Mouse (Mus musculus) intestine, embryonic 16.5 days (tissue): Measurements from ENCODE around the gene Dnmbp. TPM values are rescaled to one million over a fixed set of nuclear protein-coding genes. Genes with fewer than 3 reads are reported as not detected.

Source experiments
- ATAC-seq: fragments of 200-750 bp; cut with Nextera tagmentation; 2 replicates; pipeline ENCODE4 v1.8.0; 2017; ENCODE audit warnings: moderate TSS enrichment, moderate library complexity
- H3K27ac ChIP-seq: fragments of 300-500 bp; sonication (generic); 2 replicates; pipeline ENCODE4 v1.5.1; 2014; ENCODE audit warnings: mild to moderate bottlenecking, low read length
- H3K27me3 ChIP-seq: fragments of 300-500 bp; sonication (generic); replicated peaks from 2 replicates; pipeline ENCODE4 v1.6.1; 2014; ENCODE audit warnings: low read length, control low read depth, mixed read lengths; ENCODE audit not compliant: control insufficient read depth, insufficient read depth
- H3K36me3 ChIP-seq: fragments of 300-500 bp; sonication (generic); 2 replicates; pipeline ENCODE4 v1.6.1; 2014; ENCODE audit warnings: low read length, control low read depth; ENCODE audit not compliant: control insufficient read depth, insufficient read depth
- H3K4me1 ChIP-seq: fragments of 300-500 bp; sonication (generic); 2 replicates; pipeline ENCODE4 v1.6.1; 2014; ENCODE audit warnings: low read length, control low read depth, mixed read lengths; ENCODE audit not compliant: control insufficient read depth, insufficient read depth
- H3K4me2 ChIP-seq: fragments of 300-500 bp; sonication (generic); 2 replicates; pipeline ENCODE4 v1.6.1; 2014; ENCODE audit warnings: low read depth, low read length, control low read depth
- H3K4me3 ChIP-seq: fragments of 300-500 bp; sonication (generic); 2 replicates; pipeline ENCODE4 v1.5.1; 2014; ENCODE audit warnings: mild to moderate bottlenecking, low read length
- H3K9ac ChIP-seq: fragments of 300-500 bp; sonication (generic); 2 replicates; pipeline ENCODE4 v1.6.1; 2014; ENCODE audit warnings: low read depth, low read length
- H3K9me3 ChIP-seq: fragments of 300-500 bp; sonication (generic); 2 replicates; pipeline ENCODE4 v1.6.1; 2016; ENCODE audit warnings: low read length, control low read depth; ENCODE audit not compliant: control insufficient read depth
- WGBS: fragments of 180-500 bp; shearing (Covaris S2); extraction: QIAGEN DNeasy Blood & Tissue Kit; methylation state at CpG from one replicate; pipeline ENCODE4 v1.1.7; 2014; 5-methylcytosine and 5-hydroxymethylcytosine counted together
- polyA plus RNA-seq: library from polyadenylated mRNA; unstranded; fragments of >200 nt; fragmentation: Nextera tagmentation; extraction: Ambion mirVana; gene quantifications from 2 replicates; pipeline ENCODE4 v1.2.1, GENCODE M21; 2015

Gene Dnmbp
- polyA plus RNA-seq, 1 experiment from 2014 or later: 34.3 TPM

DNA sequence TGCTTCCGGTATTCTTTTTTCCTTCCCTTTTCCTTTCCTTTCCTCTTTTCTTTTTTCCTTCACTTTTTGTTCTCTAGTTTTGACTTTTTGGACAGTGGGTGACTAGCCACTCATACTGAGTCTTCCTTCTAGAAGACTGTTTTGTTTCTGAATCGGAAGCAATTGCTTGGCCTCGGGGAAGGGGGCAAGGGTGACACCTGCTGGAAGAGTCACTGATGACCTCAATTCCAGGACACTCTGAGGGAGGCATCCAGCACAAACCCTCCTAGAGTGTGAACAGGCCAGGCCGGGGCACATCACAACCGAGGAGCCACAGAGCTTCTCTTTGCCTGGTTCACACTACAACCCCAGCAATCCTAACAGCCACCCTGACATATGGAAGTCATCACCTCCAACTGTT is 34.0 kb downstream of the Dnmbp start:
- Histone ChIP-seq H3K4me2 (no peak overlapping the region), H3K36me3 (no peaks in the 10 kb centered on the region), H3K27me3 (no peaks in the 10 kb centered on the region), H3K4me1 (no peaks in the 10 kb centered on the region), H3K9ac (no peak overlapping the region), H3K4me3 (no peak overlapping the region), H3K9me3 (no peaks in the 10 kb centered on the region), H3K27ac (no peak overlapping the region)
- 45% methylated on average over 5 of the region's 5 CpGs for WGBS
- 0 out of 2 replicates have a peak, but pooled peaks have one; percentile 29 for ATAC-seq

DNA sequence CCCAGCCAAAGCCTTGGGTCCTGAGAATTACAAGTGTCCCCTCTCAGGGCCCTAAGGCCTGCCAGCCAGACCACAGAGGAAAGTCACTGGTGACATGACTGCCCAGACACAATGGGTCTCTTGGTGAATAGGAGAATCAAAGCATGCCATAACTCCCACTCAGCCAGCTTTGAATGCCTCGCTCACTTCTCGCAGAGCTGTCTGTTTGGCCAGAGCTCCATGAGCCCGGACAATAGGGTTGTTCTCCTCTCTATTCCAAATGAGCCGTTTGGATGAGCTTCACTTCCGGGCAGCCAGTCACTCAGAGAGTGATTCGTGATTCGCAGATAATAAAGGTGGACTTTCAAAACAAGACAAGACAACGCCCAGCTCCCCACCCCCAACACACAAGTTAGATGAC is 34.9 kb downstream of the Dnmbp start:
- WGBS: 76% methylated on average over 8 of the region's 8 CpGs
- no peaks in the 10 kb centered on the region for H3K9me3 ChIP-seq
- H3K4me2 ChIP-seq: no peak overlapping the region
- H3K27ac ChIP-seq: no peak overlapping the region
- no peak for ATAC-seq
- no peaks in the 10 kb centered on the region for H3K27me3 ChIP-seq
- H3K36me3 ChIP-seq: no peaks in the 10 kb centered on the region
- no peak overlapping the region for H3K9ac ChIP-seq
- H3K4me1 ChIP-seq: no peaks in the 10 kb centered on the region
- no peak overlapping the region for H3K4me3 ChIP-seq

DNA sequence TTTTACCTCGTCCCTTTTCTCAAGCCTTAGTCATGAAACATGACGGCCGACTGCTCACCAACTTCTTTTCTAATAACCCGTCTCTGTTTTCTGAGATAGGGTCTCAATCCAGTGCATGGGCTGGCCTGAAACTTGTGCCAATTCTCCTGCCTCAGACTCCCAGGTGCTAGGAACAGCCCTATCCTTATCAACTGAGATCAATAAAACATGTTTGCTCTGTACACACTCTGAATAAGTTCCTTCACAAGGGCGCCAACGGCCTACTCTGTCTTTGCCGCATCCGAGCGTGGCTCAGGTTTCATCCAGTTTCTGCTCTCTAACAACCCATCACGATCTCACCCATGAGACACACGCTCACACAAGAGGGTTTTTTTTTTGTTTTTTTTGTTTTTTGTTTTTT is 35.7 kb downstream of the Dnmbp start:
- no peaks in the 10 kb centered on the region for H3K27me3 ChIP-seq
- no peaks in the 10 kb centered on the region for H3K4me1 ChIP-seq
- no peak overlapping the region for H3K9ac ChIP-seq
- 61% methylated on average over 11 of the region's 11 CpGs for WGBS
- no peak overlapping the region for H3K4me3 ChIP-seq
- no peaks in the 10 kb centered on the region for H3K36me3 ChIP-seq
- H3K27ac ChIP-seq: no peak overlapping the region
- H3K4me2 ChIP-seq: no peak overlapping the region
- H3K9me3 ChIP-seq: no peaks in the 10 kb centered on the region
- ATAC-seq: peak; percentile 69

DNA sequence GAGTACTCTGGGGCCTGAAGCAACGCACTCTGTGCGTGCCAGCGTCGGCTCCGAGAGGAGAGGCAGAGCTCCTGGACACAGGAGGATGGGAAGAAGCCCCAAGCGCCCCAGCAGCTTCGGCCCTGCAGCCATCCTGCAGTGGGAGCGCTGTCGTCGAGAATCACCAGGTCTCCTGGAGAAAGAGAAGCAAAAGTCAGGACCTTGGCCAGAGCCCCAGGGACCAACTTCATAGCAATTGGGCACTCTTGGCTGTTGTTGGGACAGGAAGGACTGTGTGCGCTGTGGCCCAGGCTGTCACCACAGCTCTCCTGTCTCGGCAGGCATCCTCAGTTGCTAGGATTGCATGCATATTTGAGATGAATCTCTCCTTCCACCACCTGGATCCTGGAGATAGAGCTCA is 37.1 kb downstream of the Dnmbp start:
- no peak overlapping the region for H3K4me2 ChIP-seq
- 59% methylated on average over 12 of the region's 12 CpGs for WGBS
- no peak overlapping the region for H3K9ac ChIP-seq
- no peak overlapping the region for H3K4me3 ChIP-seq
- H3K27me3 ChIP-seq: no peaks in the 10 kb centered on the region
- no peaks in the 10 kb centered on the region for H3K36me3 ChIP-seq
- 0 out of 2 replicates have a peak, but pooled peaks cover 1% of the 10 kb centered on the region for H3K4me1 ChIP-seq
- no peaks in the 10 kb centered on the region for H3K9me3 ChIP-seq
- ATAC-seq: no peak
- no peak overlapping the region for H3K27ac ChIP-seq

DNA sequence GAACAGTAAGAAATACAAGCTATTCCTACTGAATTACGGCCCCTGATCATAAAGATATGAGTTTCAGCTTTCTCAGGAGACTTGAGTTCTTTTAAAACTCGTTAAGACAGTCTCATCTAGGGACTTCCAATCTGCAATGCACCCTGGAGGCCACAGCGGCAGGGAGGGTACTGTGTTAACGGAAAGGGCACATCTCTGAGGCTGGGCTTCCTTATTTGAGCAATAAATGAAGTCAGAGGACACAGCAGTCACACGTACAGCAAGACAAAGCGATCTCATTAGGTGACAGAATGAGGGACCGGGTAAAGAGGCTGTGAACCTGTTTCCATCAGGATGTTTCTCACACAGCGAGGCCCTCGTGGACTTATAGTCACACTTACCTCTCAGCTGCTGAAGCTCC is 39.3 kb downstream of the Dnmbp start:
- no peaks in the 10 kb centered on the region for H3K27me3 ChIP-seq
- H3K4me2 ChIP-seq: no peak overlapping the region
- H3K27ac ChIP-seq: 0 out of 2 replicates have a peak overlapping the region, but pooled peaks have one; percentile 3
- ATAC-seq: peak; percentile 78
- 0 out of 2 replicates have a peak, but pooled peaks cover 2% of the 10 kb centered on the region for H3K4me1 ChIP-seq
- no peak overlapping the region for H3K4me3 ChIP-seq
- H3K9ac ChIP-seq: no peak overlapping the region
- no peaks in the 10 kb centered on the region for H3K36me3 ChIP-seq
- 68% methylated on average over 9 of the region's 9 CpGs for WGBS
- no peaks in the 10 kb centered on the region for H3K9me3 ChIP-seq

DNA sequence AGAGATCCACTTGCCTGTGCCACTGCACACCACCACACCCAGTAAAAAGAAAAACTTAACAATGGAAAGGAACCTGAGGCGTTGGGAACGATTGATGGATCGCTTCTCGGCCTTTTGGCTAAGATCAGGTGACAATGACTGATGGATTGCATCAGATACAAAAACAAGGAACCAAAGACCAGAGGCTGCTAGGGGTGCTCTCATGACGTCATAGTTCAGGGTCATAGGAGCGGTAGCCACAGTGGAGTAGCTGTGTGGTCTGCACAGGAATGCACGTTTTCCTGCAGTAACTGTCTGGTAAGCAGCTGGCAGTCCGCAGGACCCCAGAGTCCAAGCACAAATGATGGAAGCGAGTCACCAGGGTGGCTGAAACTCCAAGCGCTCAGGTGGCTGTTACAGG is 41.4 kb downstream of the Dnmbp start:
- no peaks in the 10 kb centered on the region for H3K9me3 ChIP-seq
- H3K4me3 ChIP-seq: no peak overlapping the region
- no peak overlapping the region for H3K27ac ChIP-seq
- no peaks in the 10 kb centered on the region for H3K27me3 ChIP-seq
- H3K4me1 ChIP-seq: 0 out of 2 replicates have a peak, but pooled peaks cover 4% of the 10 kb centered on the region
- H3K4me2 ChIP-seq: no peak overlapping the region
- no peak overlapping the region for H3K9ac ChIP-seq
- no peaks in the 10 kb centered on the region for H3K36me3 ChIP-seq
- no peak for ATAC-seq
- WGBS: 54% methylated on average over 10 of the region's 10 CpGs

DNA sequence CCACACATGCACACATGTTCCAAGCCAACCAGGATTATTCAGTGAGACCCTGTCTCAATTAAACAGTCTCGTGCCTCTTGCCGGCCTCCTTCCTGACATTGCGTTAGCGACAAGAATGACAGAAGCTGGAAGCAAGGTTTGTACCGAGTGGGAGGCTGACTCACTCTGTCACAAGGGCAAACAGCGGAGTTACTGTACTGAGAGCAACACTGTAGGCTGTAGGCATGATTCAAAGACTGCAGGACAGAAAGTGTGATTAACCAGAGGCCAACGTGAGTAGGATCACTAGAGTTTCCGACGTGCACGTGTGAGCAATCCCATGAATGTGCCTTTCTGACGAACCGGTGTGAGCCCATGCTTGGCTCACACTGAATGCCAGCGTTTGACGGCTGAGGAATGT is 43.5 kb downstream of the Dnmbp start:
- ATAC-seq: no peak
- WGBS: 89% methylated on average over 14 of the region's 14 CpGs
- Histone ChIP-seq H3K9me3 (no peaks in the 10 kb centered on the region), H3K4me2 (no peak overlapping the region), H3K9ac (no peak overlapping the region), H3K4me1 (peaks cover 8% of the 10 kb centered on the region; the same call in 1 of the 2 replicates), H3K4me3 (no peak overlapping the region), H3K27me3 (no peaks in the 10 kb centered on the region), H3K27ac (no peak overlapping the region), H3K36me3 (no peaks in the 10 kb centered on the region)

DNA sequence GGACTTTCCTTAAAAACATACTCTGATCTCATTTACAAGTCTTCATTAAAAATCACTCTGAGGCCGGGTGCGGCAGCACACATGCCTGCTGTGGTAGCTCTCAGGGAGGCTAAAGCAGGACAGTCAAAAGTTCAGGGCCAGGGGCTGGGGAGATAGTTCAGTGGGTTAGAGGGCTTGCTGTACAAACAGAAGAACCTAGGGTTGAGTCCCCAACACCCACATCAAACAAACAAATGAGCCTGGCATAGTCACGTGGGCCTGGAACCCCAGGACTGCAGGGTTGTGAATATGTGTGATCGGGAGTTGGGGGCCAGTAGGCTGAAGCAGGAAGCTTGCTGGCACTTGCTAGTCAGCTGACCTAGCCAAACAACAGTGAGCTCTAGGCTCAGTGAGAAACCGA is 44.0 kb downstream of the Dnmbp start:
- no peaks in the 10 kb centered on the region for H3K27me3 ChIP-seq
- no peak overlapping the region for H3K4me2 ChIP-seq
- H3K9me3 ChIP-seq: no peaks in the 10 kb centered on the region
- H3K4me1 ChIP-seq: peaks cover 8% of the 10 kb centered on the region; the same call in 1 of the 2 replicates
- no peaks in the 10 kb centered on the region for H3K36me3 ChIP-seq
- no peak for ATAC-seq
- no peak overlapping the region for H3K4me3 ChIP-seq
- H3K27ac ChIP-seq: no peak overlapping the region
- no peak overlapping the region for H3K9ac ChIP-seq
- WGBS: 86% methylated on average over 5 of the region's 5 CpGs

DNA sequence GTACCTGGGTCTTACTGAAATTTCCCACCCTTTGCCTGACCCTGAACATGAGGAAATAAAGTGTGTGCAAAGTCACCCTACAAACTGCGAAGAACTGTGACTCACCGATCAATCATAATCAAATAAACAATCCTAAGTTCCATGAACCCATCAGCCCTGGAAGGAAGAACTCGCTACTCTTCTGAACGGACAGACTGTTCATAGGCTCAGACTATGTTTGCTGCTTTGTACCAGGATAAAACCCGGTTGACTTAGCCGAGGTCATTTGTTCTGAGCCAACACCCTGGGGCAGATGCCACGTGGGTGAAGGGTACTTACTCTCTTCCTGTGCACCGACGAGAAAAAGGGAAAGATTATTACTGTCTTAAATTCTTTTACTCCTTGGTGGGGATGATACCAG is 45.2 kb downstream of the Dnmbp start:
- no peak for ATAC-seq
- no peaks in the 10 kb centered on the region for H3K27me3 ChIP-seq
- H3K9me3 ChIP-seq: no peaks in the 10 kb centered on the region
- no peak overlapping the region for H3K4me3 ChIP-seq
- 33% methylated on average over 9 of the region's 9 CpGs for WGBS
- peak overlapping the region; percentile 52 for H3K27ac ChIP-seq
- no peaks in the 10 kb centered on the region for H3K36me3 ChIP-seq
- no peak overlapping the region for H3K9ac ChIP-seq
- H3K4me1 ChIP-seq: peaks cover 8% of the 10 kb centered on the region; the same call in 1 of the 2 replicates
- H3K4me2 ChIP-seq: no peak overlapping the region

DNA sequence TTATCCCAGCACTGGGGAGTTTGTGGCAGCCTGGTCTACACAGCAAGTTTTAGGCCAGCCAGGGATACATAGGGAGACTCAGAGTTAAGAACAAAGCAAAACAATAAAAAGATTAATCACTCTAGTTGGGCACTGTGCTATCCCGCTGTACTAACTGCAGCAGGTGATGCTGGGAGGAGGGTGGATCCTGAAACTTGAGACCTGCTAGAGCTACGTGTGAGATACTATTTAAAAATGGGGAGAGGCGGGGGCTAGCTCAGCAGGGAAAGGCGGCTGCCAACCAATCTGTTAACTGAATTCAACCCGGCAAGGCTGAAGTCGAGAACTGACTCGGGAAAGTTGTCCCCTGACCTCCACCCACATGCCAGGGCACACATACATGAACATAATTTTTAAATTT is 45.9 kb downstream of the Dnmbp start:
- H3K4me2 ChIP-seq: peak overlapping the region; percentile 27; the same call in 1 of the 2 replicates
- ATAC-seq: peak; percentile 39
- H3K36me3 ChIP-seq: no peaks in the 10 kb centered on the region
- no peaks in the 10 kb centered on the region for H3K9me3 ChIP-seq
- 19% methylated on average over 7 of the region's 7 CpGs for WGBS
- no peak overlapping the region for H3K9ac ChIP-seq
- H3K4me1 ChIP-seq: peaks cover 8% of the 10 kb centered on the region; the same call in 1 of the 2 replicates
- H3K27me3 ChIP-seq: no peaks in the 10 kb centered on the region
- H3K4me3 ChIP-seq: no peak overlapping the region
- peak overlapping the region; percentile 39; the same call in 1 of the 2 replicates for H3K27ac ChIP-seq
